In genomic region chr2:38357294-38358246, GRCm38 (mm10) we compare ENCODE assay signal across 11 mouse cellular contexts. TPM values are rescaled to one million over a fixed set of nuclear protein-coding genes. Genes with fewer than 3 reads are reported as not detected.
DNase-seq lines count a peak whose midpoint lies in the region; ATAC-seq and TF ChIP-seq lines count a peak whose summit lies in the region.
"Had no signal": no experiment of that assay in that cellular context is flagged by ENCODE, and none has a peak within 500 bp of the region (broad histone marks: within the 10 kb centered on the region; RNA-seq: fewer than 3 reads in every experiment).

No protein-coding gene starts in this region.

- H3K27ac ChIP-seq in heart, postnatal 0 days (ENCODE audit: low read depth), result no peak overlapping the region
- H3K27ac ChIP-seq in embryonic facial prominence, embryonic 11.5 days (replicated peaks; ENCODE audit: low read depth, low read length), result no peak overlapping the region
- peak overlapping the region; percentile 71 for H3K27ac ChIP-seq in hindbrain, embryonic 14.5 days
- H3K27ac ChIP-seq in midbrain, embryonic 13.5 days, result peak overlapping the region; percentile 96

- 6% methylated on average over 35 of the region's 35 CpGs for WGBS in heart, postnatal 0 days
- WGBS in embryonic facial prominence, embryonic 11.5 days, result 1% methylated on average over 34 of the region's 35 CpGs
- WGBS in hindbrain, embryonic 14.5 days, result 2% methylated on average over 34 of the region's 35 CpGs
- WGBS in midbrain, embryonic 13.5 days, result 2% methylated on average over 35 of the region's 35 CpGs

- ATAC-seq in heart, postnatal 0 days (ENCODE audit: insufficient read depth, low read depth), result no peak
- no peak; the same call in 1 of the 2 replicates for ATAC-seq in embryonic facial prominence, embryonic 11.5 days (replicated peaks; ENCODE audit: insufficient number of reproducible peaks, low FRiP score, low TSS enrichment, low read depth)
- ATAC-seq in hindbrain, embryonic 14.5 days (ENCODE audit: low FRiP score), result no peak
- peak; percentile 46; the same call in 1 of the 2 replicates for ATAC-seq in midbrain, embryonic 13.5 days

- DNase-seq in heart, postnatal 0 days (ENCODE audit: low spot score), result no peak
- no peak for DNase-seq in heart, adult 18-20 months
- peak; percentile 40 for DNase-seq in embryonic facial prominence, embryonic 11.5 days (ENCODE audit: low spot score)
- no peak for DNase-seq in hindbrain, embryonic 14.5 days (ENCODE audit: low spot score)
- DNase-seq in lung, adult 18-20 months, result no peak
- DNase-seq in kidney, adult 8-10 months, result no peak
- DNase-seq in cerebellum, adult 18-20 months, result no peak
- DNase-seq: heart, postnatal 14 days; layer of hippocampus, adult 9-11 months; lung, postnatal 4 days had no signal

- TF ChIP-seq EP300 in heart, postnatal 0 days (IDR thresholded peaks at IDR 0.05; ENCODE audit: low read depth), result no peak

- peaks cover 100% of the 10 kb centered on the region for H3K27me3 ChIP-seq in heart, postnatal 0 days (ENCODE audit: control insufficient read depth, insufficient read depth, low read length)
- H3K27me3 ChIP-seq in embryonic facial prominence, embryonic 11.5 days (ENCODE audit: control insufficient read depth, insufficient read depth, low read length), result peaks cover 90% of the 10 kb centered on the region
- peaks cover 95% of the 10 kb centered on the region for H3K27me3 ChIP-seq in hindbrain, embryonic 14.5 days (ENCODE audit: control insufficient read depth, insufficient read depth, low read length)
- H3K27me3 ChIP-seq in midbrain, embryonic 13.5 days, result peaks cover 90% of the 10 kb centered on the region

- no peak for TF ChIP-seq CTCF in heart, postnatal 0 days (IDR thresholded peaks at IDR 0.05; ENCODE audit: low read depth)

- H3K4me3 ChIP-seq in heart, postnatal 0 days (ENCODE audit: low read depth, low read length), result peak overlapping the region; percentile 20; the same call in 1 of the 2 replicates
- peak overlapping the region; percentile 10 for H3K4me3 ChIP-seq in embryonic facial prominence, embryonic 11.5 days (ENCODE audit: low read depth, low read length)
- H3K4me3 ChIP-seq in hindbrain, embryonic 14.5 days (replicated peaks; ENCODE audit: low read length), result peak overlapping the region; percentile 38
- peak overlapping the region; percentile 63 for H3K4me3 ChIP-seq in midbrain, embryonic 13.5 days (replicated peaks)

- H3K9me3 ChIP-seq in heart, postnatal 0 days (replicated peaks; ENCODE audit: control insufficient read depth, low read length), result no peaks in the 10 kb centered on the region
- no peaks in the 10 kb centered on the region for H3K9me3 ChIP-seq in embryonic facial prominence, embryonic 11.5 days (replicated peaks; ENCODE audit: control insufficient read depth, low read length)
- no peaks in the 10 kb centered on the region for H3K9me3 ChIP-seq in hindbrain, embryonic 14.5 days (ENCODE audit: control insufficient read depth, low read length)
- H3K9me3 ChIP-seq in midbrain, embryonic 13.5 days, result no peaks in the 10 kb centered on the region

- no peak overlapping the region for H3K4me2 ChIP-seq in heart, postnatal 0 days (ENCODE audit: low read depth, low read length)
- peak overlapping the region; percentile 50 for H3K4me2 ChIP-seq in embryonic facial prominence, embryonic 11.5 days (ENCODE audit: low read depth, low read length)
- peak overlapping the region; percentile 51 for H3K4me2 ChIP-seq in hindbrain, embryonic 14.5 days (replicated peaks)
- peak overlapping the region; percentile 68 for H3K4me2 ChIP-seq in midbrain, embryonic 13.5 days (replicated peaks)

- H3K36me3 ChIP-seq in heart, postnatal 0 days (replicated peaks; ENCODE audit: control insufficient read depth, insufficient read depth, low read length), result no peaks in the 10 kb centered on the region
- H3K36me3 ChIP-seq in embryonic facial prominence, embryonic 11.5 days (replicated peaks; ENCODE audit: control insufficient read depth, insufficient read depth, low read depth, low read length), result no peaks in the 10 kb centered on the region
- H3K36me3 ChIP-seq in hindbrain, embryonic 14.5 days (replicated peaks; ENCODE audit: control insufficient read depth, insufficient read depth), result no peaks in the 10 kb centered on the region
- peaks cover 16% of the 10 kb centered on the region for H3K36me3 ChIP-seq in midbrain, embryonic 13.5 days

- H3K9ac ChIP-seq in heart, postnatal 0 days (replicated peaks; ENCODE audit: low read depth, low read length), result no peak overlapping the region
- peak overlapping the region; percentile 51 for H3K9ac ChIP-seq in embryonic facial prominence, embryonic 11.5 days (replicated peaks; ENCODE audit: low read length)
- H3K9ac ChIP-seq in hindbrain, embryonic 14.5 days, result peak overlapping the region; percentile 52
- H3K9ac ChIP-seq in midbrain, embryonic 13.5 days (replicated peaks), result peak overlapping the region; percentile 88

- H3K4me1 ChIP-seq in heart, postnatal 0 days (ENCODE audit: control insufficient read depth, insufficient read depth), result no peaks in the 10 kb centered on the region
- no peaks in the 10 kb centered on the region; the same call in 1 of the 2 replicates for H3K4me1 ChIP-seq in embryonic facial prominence, embryonic 11.5 days (ENCODE audit: control insufficient read depth, insufficient read depth, low read length)
- H3K4me1 ChIP-seq in hindbrain, embryonic 14.5 days (replicated peaks; ENCODE audit: control insufficient read depth, insufficient read depth, low read length), result no peaks in the 10 kb centered on the region
- peaks cover 42% of the 10 kb centered on the region for H3K4me1 ChIP-seq in midbrain, embryonic 13.5 days (replicated peaks)

RNA-seq across cellular contexts. Expression of gene Lhx2, which starts 18.5 kb away (rescaled TPM):
- not detected in 2 replicates for total RNA-seq in heart, postnatal 0 days (2014; rRNA removed; ENCODE audit: low replicate concordance)
- polyA plus RNA-seq in heart, postnatal 0 days (2015; fragmentation: Nextera tagmentation; extraction: Ambion mirVana), result 0.04 TPM in 1 of 2 replicates, not detected in the other
- total RNA-seq in heart, adult 18-20 months (2021), result not detected
- polyA plus RNA-seq in embryonic facial prominence, embryonic 11.5 days (2014; fragmentation: Nextera tagmentation; extraction: Ambion mirVana), result 15.5 and 18.6 TPM in 2 replicates
- 13.2 and 18.7 TPM in 2 replicates for polyA plus RNA-seq in hindbrain, embryonic 14.5 days (2014; fragmentation: Nextera tagmentation; extraction: Ambion mirVana)
- 89.3 and 97.3 TPM in 2 replicates for polyA plus RNA-seq in midbrain, embryonic 13.5 days (2015; fragmentation: Nextera tagmentation; extraction: Ambion mirVana)

Comparison
In these comparisons a context has a peak if more than half of its experiments do, and no peak if none do; other contexts are left out.
1. H3K27ac ChIP-seq: peak in hindbrain, embryonic 14.5 days (single experiment) and midbrain, embryonic 13.5 days (single experiment); none in heart, postnatal 0 days (single experiment) and embryonic facial prominence, embryonic 11.5 days (single experiment).
2. H3K4me3 ChIP-seq: peak in every context shown above with its lines; median percentile 63 in midbrain, embryonic 13.5 days; 38 in hindbrain, embryonic 14.5 days; 20 in heart, postnatal 0 days; 10 in embryonic facial prominence, embryonic 11.5 days.
3. RNA of gene Lhx2, which starts 18.5 kb away (polyA plus RNA-seq): 89.3 to 97.3 TPM in midbrain, embryonic 13.5 days, 15.5 to 18.6 TPM in embryonic facial prominence, embryonic 11.5 days and 13.2 to 18.7 TPM in hindbrain, embryonic 14.5 days; 0.04 TPM in heart, postnatal 0 days; every median in the first group is over 10 times any median in the second.